Mouse (Mus musculus): Measurements from ENCODE around the gene Naa16. TPM values are rescaled to one million over a fixed set of nuclear protein-coding genes. Genes with fewer than 3 reads are reported as not detected.
A peak's percentile ranks its signal among the peaks of the same experiment; 100 is the strongest.

Gene Naa16
- polyA plus RNA-seq, 1 experiment from 2014 or later: 30.7 TPM

GRCm38 (mm10) chr14:79410662-79411061 lies 20.1 kb upstream of the Naa16 start:
- no peak for ATAC-seq (replicated peaks; ENCODE audit: low FRiP score, low read depth)
- Histone ChIP-seq H3K36me3 (ENCODE audit: insufficient read depth, low read length) (peaks cover 13% of the 10 kb centered on the region; the same call in 1 of the 2 replicates), H3K4me2 (ENCODE audit: low read length) (no peak overlapping the region), H3K27me3 (ENCODE audit: insufficient read depth, low read length) (no peaks in the 10 kb centered on the region), H3K27ac (no peak overlapping the region), H3K4me3 (replicated peaks; ENCODE audit: low read depth, low read length) (no peak overlapping the region), H3K4me1 (replicated peaks; ENCODE audit: insufficient read depth, low read length) (no peaks in the 10 kb centered on the region), H3K9ac (ENCODE audit: low read depth, low read length) (no peak overlapping the region), H3K9me3 (replicated peaks; ENCODE audit: low read length) (no peaks in the 10 kb centered on the region)
- no peak for DNase-seq (ENCODE audit: low spot score)
- TF ChIP-seq CTCF (IDR thresholded peaks at IDR 0.05; ENCODE audit: low read depth): no peak
- 72% methylated on average over 2 of the region's 2 CpGs for WGBS

- H3K27ac ChIP-seq: no peak overlapping the region
- peaks cover 13% of the 10 kb centered on the region; the same call in 1 of the 2 replicates for H3K36me3 ChIP-seq (ENCODE audit: insufficient read depth, low read length)
- ATAC-seq (replicated peaks; ENCODE audit: low FRiP score, low read depth) (no peak), DNase-seq (ENCODE audit: low spot score) (no peak)
- TF ChIP-seq CTCF (IDR thresholded peaks at IDR 0.05; ENCODE audit: low read depth): no peak
- no peaks in the 10 kb centered on the region for H3K9me3 ChIP-seq (replicated peaks; ENCODE audit: low read length)
- no peak overlapping the region for H3K4me3 ChIP-seq (replicated peaks; ENCODE audit: low read depth, low read length)
- 90% methylated on average over 6 of the region's 6 CpGs for WGBS
- no peaks in the 10 kb centered on the region for H3K27me3 ChIP-seq (ENCODE audit: insufficient read depth, low read length)
- no peak overlapping the region for H3K9ac ChIP-seq (ENCODE audit: low read depth, low read length)
- no peak overlapping the region for H3K4me2 ChIP-seq (ENCODE audit: low read length)
- H3K4me1 ChIP-seq (replicated peaks; ENCODE audit: insufficient read depth, low read length): no peaks in the 10 kb centered on the region
These were observed 18.8 kb upstream of the Naa16 start for GRCm38 (mm10) chr14:79409278-79409830.

DNA sequence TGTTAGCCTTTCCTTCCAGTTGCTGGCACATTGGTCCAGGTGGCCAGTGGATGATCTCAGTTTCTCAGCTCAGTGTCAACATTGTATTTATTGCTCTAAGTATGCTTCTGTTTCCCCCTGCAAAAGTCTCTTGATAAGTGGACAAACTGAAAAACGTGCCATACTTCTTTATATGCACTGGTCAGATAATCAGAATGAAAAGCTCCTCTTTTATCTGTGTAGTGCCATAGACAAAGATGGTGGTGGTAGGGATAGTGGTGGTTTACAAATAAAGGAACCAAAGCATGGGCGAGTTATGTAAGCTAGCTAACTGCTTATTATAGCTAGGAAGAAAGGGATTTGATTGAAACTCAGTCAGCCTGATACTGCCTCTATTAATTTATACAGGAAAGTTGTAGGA lies 17.1 kb upstream of the Naa16 start:
- Histone ChIP-seq H3K27me3 (ENCODE audit: insufficient read depth, low read length) (no peaks in the 10 kb centered on the region), H3K4me3 (replicated peaks; ENCODE audit: low read depth, low read length) (no peak overlapping the region), H3K9me3 (replicated peaks; ENCODE audit: low read length) (no peaks in the 10 kb centered on the region), H3K27ac (no peak overlapping the region), H3K36me3 (ENCODE audit: insufficient read depth, low read length) (0 out of 2 replicates have a peak, but pooled peaks cover 3% of the 10 kb centered on the region), H3K9ac (ENCODE audit: low read depth, low read length) (no peak overlapping the region), H3K4me1 (replicated peaks; ENCODE audit: insufficient read depth, low read length) (no peaks in the 10 kb centered on the region), H3K4me2 (ENCODE audit: low read length) (no peak overlapping the region)
- WGBS: 81% methylated on average over 2 of the region's 2 CpGs
- no peak for TF ChIP-seq CTCF (IDR thresholded peaks at IDR 0.05; ENCODE audit: low read depth)
- ATAC-seq (replicated peaks; ENCODE audit: low FRiP score, low read depth): no peak
- no peak for DNase-seq (ENCODE audit: low spot score)

DNA sequence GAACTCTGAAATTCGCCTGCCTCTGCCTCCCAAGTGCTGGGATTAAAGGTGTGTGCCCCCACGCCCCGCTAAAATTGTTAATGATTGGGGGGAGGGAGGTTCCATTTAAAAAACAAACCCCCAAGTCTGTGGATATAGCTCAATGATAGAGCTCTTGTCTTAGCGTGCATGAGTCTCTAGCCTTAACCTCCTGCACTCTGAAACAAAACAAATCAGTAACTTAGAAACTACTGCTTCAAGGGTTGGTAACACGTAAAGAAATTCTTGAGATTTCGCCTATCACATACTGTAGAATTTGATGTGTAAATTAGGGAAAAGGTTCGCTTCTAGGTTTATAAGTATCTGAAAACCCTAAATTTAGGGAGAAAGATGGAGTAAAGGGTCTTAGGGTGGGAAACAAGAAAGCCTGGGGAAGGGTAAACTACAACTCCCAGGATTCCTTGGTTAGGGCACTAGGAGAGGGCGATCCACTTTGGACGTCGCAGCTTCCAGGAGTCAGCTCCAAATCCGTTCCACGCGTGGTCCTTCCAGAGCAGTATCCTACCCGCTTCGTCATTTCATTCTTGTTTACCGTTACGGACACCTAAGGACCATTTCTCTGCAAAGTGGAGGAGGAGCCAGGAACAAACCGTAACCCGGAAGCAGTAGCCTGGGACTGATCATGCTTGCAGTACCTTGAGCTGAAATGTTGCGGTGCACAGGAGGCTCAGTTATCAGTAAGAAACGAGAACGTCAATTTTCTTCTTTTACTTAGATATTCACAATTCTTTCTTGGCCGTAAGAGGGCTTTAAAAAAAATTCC lies 6.9 kb upstream of the Naa16 start, which contains the start of gene Mtrf1:
TSS of gene Mtrf1 (plus strand) at position 452 of the 802 bp plus-strand sequence.
- H3K4me1 ChIP-seq (replicated peaks; ENCODE audit: insufficient read depth, low read length): no peaks in the 10 kb centered on the region
- no peak for TF ChIP-seq CTCF (IDR thresholded peaks at IDR 0.05; ENCODE audit: low read depth)

DNA sequence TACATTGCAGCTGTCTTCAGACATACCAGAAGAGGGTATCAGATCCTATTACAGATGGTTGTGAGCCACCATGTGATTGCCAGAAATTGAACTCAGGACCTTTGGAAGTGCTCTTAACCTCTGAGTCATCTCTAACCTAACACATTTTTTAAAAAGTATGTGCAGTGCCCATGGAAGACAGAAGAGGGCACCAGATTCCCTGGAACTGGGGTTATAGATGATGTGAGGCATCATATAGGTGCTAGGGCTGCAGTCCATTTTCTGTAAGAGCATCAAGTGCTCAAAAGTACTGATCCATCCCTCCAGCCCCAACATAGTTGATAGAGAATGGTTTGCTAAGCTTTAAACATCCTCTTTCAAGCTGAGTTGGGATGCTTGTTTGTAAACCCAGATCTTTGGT lies 4.0 kb upstream of the Naa16 start:
- no peak for ATAC-seq (replicated peaks; ENCODE audit: low FRiP score, low read depth)

More for the DNA sequence above, 6.9 kb upstream of the Naa16 start, which contains the start of gene Mtrf1:
- Histone ChIP-seq H3K27ac (peak within 1 kb of the TSS; percentile 86), H3K9me3 (replicated peaks; ENCODE audit: low read length) (no peaks in the 10 kb centered on the region), H3K4me3 (replicated peaks; ENCODE audit: low read depth, low read length) (peak within 1 kb of the TSS; percentile 62), H3K27me3 (ENCODE audit: insufficient read depth, low read length) (no peaks in the 10 kb centered on the region), H3K36me3 (ENCODE audit: insufficient read depth, low read length) (0 out of 2 replicates have a peak, but pooled peaks cover 4% of the 10 kb centered on the region), H3K9ac (ENCODE audit: low read depth, low read length) (peak within 1 kb of the TSS; percentile 60; the same call in 1 of the 2 replicates), H3K4me2 (ENCODE audit: low read length) (peak within 1 kb of the TSS; percentile 70)
- 19% methylated on average over 23 of the region's 23 CpGs for whole genome bisulfite sequencing
- ATAC-seq (replicated peaks; ENCODE audit: low FRiP score, low read depth) (peak; percentile 89), DNase-seq (ENCODE audit: low spot score) (peak; percentile 87)

GRCm38 (mm10) chr14:79393289-79393688 lies 2.7 kb upstream of the Naa16 start:
- WGBS: 46% methylated on average over 1 of the region's 1 CpGs
- no peak for ATAC-seq (replicated peaks; ENCODE audit: low FRiP score, low read depth)

More for the DNA sequence above, 4.0 kb upstream of the Naa16 start:
- no peak overlapping the region for H3K27ac ChIP-seq
- H3K9me3 ChIP-seq (replicated peaks; ENCODE audit: low read length): no peaks in the 10 kb centered on the region
- peak; percentile 62 for DNase-seq (ENCODE audit: low spot score)
- H3K4me2 ChIP-seq (ENCODE audit: low read length): no peak overlapping the region
- H3K4me1 ChIP-seq (replicated peaks; ENCODE audit: insufficient read depth, low read length): no peaks in the 10 kb centered on the region
- H3K4me3 ChIP-seq (replicated peaks; ENCODE audit: low read depth, low read length): no peak overlapping the region
- H3K9ac ChIP-seq (ENCODE audit: low read depth, low read length): no peak overlapping the region
- no peaks in the 10 kb centered on the region for H3K36me3 ChIP-seq (ENCODE audit: insufficient read depth, low read length)
- no peaks in the 10 kb centered on the region for H3K27me3 ChIP-seq (ENCODE audit: insufficient read depth, low read length)
- TF ChIP-seq CTCF (IDR thresholded peaks at IDR 0.05; ENCODE audit: low read depth): peak; percentile 79

More at GRCm38 (mm10) chr14:79393289-79393688, 2.7 kb upstream of the Naa16 start:
- peaks cover 6% of the 10 kb centered on the region; the same call in 1 of the 2 replicates for H3K4me1 ChIP-seq (replicated peaks; ENCODE audit: insufficient read depth, low read length)
- no peak overlapping the region for H3K4me3 ChIP-seq (replicated peaks; ENCODE audit: low read depth, low read length)
- no peaks in the 10 kb centered on the region for H3K27me3 ChIP-seq (ENCODE audit: insufficient read depth, low read length)
- TF ChIP-seq CTCF (IDR thresholded peaks at IDR 0.05; ENCODE audit: low read depth): no peak
- H3K27ac ChIP-seq: no peak overlapping the region
- peak; percentile 33 for DNase-seq (ENCODE audit: low spot score)
- no peaks in the 10 kb centered on the region for H3K9me3 ChIP-seq (replicated peaks; ENCODE audit: low read length)
- H3K9ac ChIP-seq (ENCODE audit: low read depth, low read length): no peak overlapping the region
- H3K4me2 ChIP-seq (ENCODE audit: low read length): no peak overlapping the region
- H3K36me3 ChIP-seq (ENCODE audit: insufficient read depth, low read length): no peaks in the 10 kb centered on the region

Measured in kidney, postnatal 0 days (tissue).